Mouse (Mus musculus) lung, postnatal 0 days (tissue): ENCODE data around the gene Erc2.

Experiments used
- CTCF ChIP-seq: IDR thresholded peaks from 2 replicates; pipeline ENCODE4 v1.5.1; 2016; ENCODE audit warnings: antibody characterized with exemption, mild to moderate bottlenecking
- EP300 ChIP-seq: IDR thresholded peaks from 2 replicates; pipeline ENCODE4 v1.6.1; 2016; ENCODE audit warnings: antibody characterized with exemption, mild to moderate bottlenecking, control low read depth

DNA sequence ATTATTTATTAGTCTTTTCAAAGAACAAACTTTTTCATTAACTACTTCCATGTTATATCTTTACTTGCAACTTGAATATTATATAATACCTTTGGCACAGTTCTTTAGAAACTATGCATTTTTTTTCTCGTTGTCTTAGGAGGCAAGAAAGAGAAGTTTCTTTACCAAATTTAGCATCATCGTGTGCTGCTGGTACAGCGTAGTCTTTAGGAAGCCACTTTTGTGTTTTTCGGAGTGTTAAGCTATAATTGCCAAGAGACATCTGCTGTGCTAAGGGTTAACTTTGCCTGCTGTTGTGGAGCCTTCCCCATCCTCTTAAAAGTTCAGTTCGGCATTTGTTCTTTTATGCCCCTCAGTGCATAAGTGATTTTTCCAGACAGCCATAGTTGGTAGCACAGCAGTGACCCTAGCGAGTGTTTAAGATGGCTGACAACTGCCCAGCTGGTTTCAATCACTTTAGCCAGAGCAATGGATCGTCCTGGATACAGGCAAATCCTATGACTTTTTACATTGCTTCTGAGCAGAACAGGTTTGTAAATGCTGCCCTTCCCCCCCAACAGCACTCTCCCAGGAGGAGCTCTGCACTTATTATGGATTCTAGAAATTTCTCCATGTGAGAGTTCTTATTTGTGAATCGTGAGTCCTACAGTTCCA, 570.6 kb downstream of the Erc2 start:
- TF ChIP-seq CTCF (no peak), EP300 (no peak)
